Mouse (Mus musculus) forebrain, embryonic 10.5 days (tissue): ENCODE measurements around the gene Gm11020. TPM values are rescaled to one million over a fixed set of nuclear protein-coding genes. Genes with fewer than 3 reads are reported as not detected.
A peak's percentile ranks its signal among the peaks of the same experiment; 100 is the strongest.

Experiments
- DNase-seq: peaks from one replicate; pipeline ENCODE4 v3.0.0-alpha.2; 2017; ENCODE audit warnings: low spot score; ENCODE audit errors: extremely low spot score
- H3K27ac ChIP-seq: fragments of 300-500 bp; sonication (generic); 2 replicates; pipeline ENCODE4 v1.5.1; 2016; ENCODE audit warnings: mild to moderate bottlenecking
- H3K27me3 ChIP-seq: fragments of 300-500 bp; sonication (generic); 2 replicates; pipeline ENCODE4 v1.6.1; 2016; ENCODE audit warnings: mild to moderate bottlenecking; ENCODE audit not compliant: poor library complexity, severe bottlenecking
- H3K36me3 ChIP-seq: fragments of 300-500 bp; sonication (generic); replicated peaks from 2 replicates; pipeline ENCODE4 v1.6.1; 2016; ENCODE audit warnings: mild to moderate bottlenecking, moderate library complexity
- H3K4me1 ChIP-seq: fragments of 300-500 bp; sonication (generic); 2 replicates; pipeline ENCODE4 v1.6.1; 2016
- H3K4me3 ChIP-seq: fragments of 300-500 bp; sonication (generic); 2 replicates; pipeline ENCODE4 v1.5.1; 2016; ENCODE audit warnings: mild to moderate bottlenecking, moderate library complexity
- H3K9me3 ChIP-seq: fragments of 300-500 bp; sonication (generic); 2 replicates; pipeline ENCODE4 v1.6.1; 2016; ENCODE audit warnings: mild to moderate bottlenecking, moderate library complexity
- WGBS: fragments of 180-500 bp; shearing (Covaris S2); methylation state at CpG from one replicate; pipeline ENCODE4 v1.1.7; 2016; 5-methylcytosine and 5-hydroxymethylcytosine counted together
- polyA plus RNA-seq: library from polyadenylated mRNA; unstranded; fragments of >200 nt; fragmentation: Nextera tagmentation; extraction: Ambion mirVana; gene quantifications from 2 replicates; pipeline ENCODE4 v1.2.1, GENCODE M21; 2016

Gm11020 gene
- polyA plus RNA-seq, 1 experiment from 2014 or later, result not detected

- Histone ChIP-seq H3K27me3 (no peaks in the 10 kb centered on the region), H3K27ac (no peak overlapping the region), H3K36me3 (peaks cover 48% of the 10 kb centered on the region), H3K4me1 (peaks cover 13% of the 10 kb centered on the region; the same call in 1 of the 2 replicates), H3K4me3 (no peak overlapping the region), H3K9me3 (no peaks in the 10 kb centered on the region)
- DNase-seq, result no peak
- 90% methylated on average over 5 of the region's 5 CpGs for WGBS
These were observed 27.6 kb downstream of the Gm11020 start for GRCm38 (mm10) chr8:104348971-104349370.

GRCm38 (mm10) chr8:104350047-104350446 is 28.7 kb downstream of the Gm11020 start:
- Histone ChIP-seq H3K27ac (no peak overlapping the region), H3K36me3 (peaks cover 53% of the 10 kb centered on the region), H3K9me3 (no peaks in the 10 kb centered on the region), H3K4me1 (peaks cover 13% of the 10 kb centered on the region; the same call in 1 of the 2 replicates), H3K27me3 (no peaks in the 10 kb centered on the region), H3K4me3 (no peak overlapping the region)
- no peak for DNase-seq
- 83% methylated on average over 13 of the region's 13 CpGs for WGBS

- Histone ChIP-seq H3K27me3 (no peaks in the 10 kb centered on the region), H3K4me3 (no peak overlapping the region), H3K36me3 (peaks cover 42% of the 10 kb centered on the region), H3K9me3 (no peaks in the 10 kb centered on the region), H3K27ac (peak overlapping the region; percentile 40; the same call in 1 of the 2 replicates), H3K4me1 (peaks cover 8% of the 10 kb centered on the region; the same call in 1 of the 2 replicates)
- DNase-seq, result no peak
- 69% methylated on average over 5 of the region's 5 CpGs for WGBS
These were observed 31.8 kb downstream of the Gm11020 start for GRCm38 (mm10) chr8:104353186-104353585.

- H3K27ac ChIP-seq, result no peak overlapping the region
- peaks cover 10% of the 10 kb centered on the region for H3K4me1 ChIP-seq
- no peaks in the 10 kb centered on the region for H3K27me3 ChIP-seq
- no peak overlapping the region for H3K4me3 ChIP-seq
- WGBS, result 95% methylated on average over 10 of the region's 10 CpGs
- no peaks in the 10 kb centered on the region for H3K9me3 ChIP-seq
- peaks cover 42% of the 10 kb centered on the region for H3K36me3 ChIP-seq
- no peak for DNase-seq
These were observed 33.1 kb downstream of the Gm11020 start for GRCm38 (mm10) chr8:104354504-104354903.

GRCm38 (mm10) chr8:104358637-104359036 is 37.3 kb downstream of the Gm11020 start:
- WGBS, result 79% methylated on average over 3 of the region's 3 CpGs
- no peak overlapping the region for H3K27ac ChIP-seq
- H3K4me3 ChIP-seq, result no peak overlapping the region
- no peaks in the 10 kb centered on the region for H3K27me3 ChIP-seq
- H3K4me1 ChIP-seq, result peaks cover 11% of the 10 kb centered on the region
- H3K36me3 ChIP-seq, result peaks cover 33% of the 10 kb centered on the region
- DNase-seq, result no peak
- no peaks in the 10 kb centered on the region for H3K9me3 ChIP-seq

- Histone ChIP-seq H3K27me3 (no peaks in the 10 kb centered on the region), H3K36me3 (peaks cover 21% of the 10 kb centered on the region), H3K4me3 (no peak overlapping the region), H3K9me3 (no peaks in the 10 kb centered on the region), H3K4me1 (peaks cover 11% of the 10 kb centered on the region), H3K27ac (peak overlapping the region; percentile 65)
- DNase-seq, result no peak
- 65% methylated on average over 15 of the region's 15 CpGs for WGBS
These were observed 38.5 kb downstream of the Gm11020 start for GRCm38 (mm10) chr8:104359778-104360456.

GRCm38 (mm10) chr8:104365695-104366094 is 44.3 kb downstream of the Gm11020 start:
- H3K36me3 ChIP-seq, result peaks cover 2% of the 10 kb centered on the region; the same call in 1 of the 2 replicates
- 91% methylated on average over 9 of the region's 9 CpGs for WGBS

GRCm38 (mm10) chr8:104367398-104367797 is 46.0 kb downstream of the Gm11020 start:
- Histone ChIP-seq H3K9me3 (no peaks in the 10 kb centered on the region), H3K4me1 (peaks cover 24% of the 10 kb centered on the region), H3K36me3 (peaks cover 5% of the 10 kb centered on the region; the same call in 1 of the 2 replicates), H3K27ac (0 out of 2 replicates have a peak overlapping the region, but pooled peaks have one; percentile 32), H3K4me3 (no peak overlapping the region), H3K27me3 (no peaks in the 10 kb centered on the region)
- 56% methylated on average over 5 of the region's 5 CpGs for WGBS
- no peak for DNase-seq

More at GRCm38 (mm10) chr8:104365695-104366094, 44.3 kb downstream of the Gm11020 start:
- DNase-seq, result no peak
- Histone ChIP-seq H3K4me1 (peaks cover 24% of the 10 kb centered on the region), H3K4me3 (no peak overlapping the region), H3K27ac (no peak overlapping the region), H3K9me3 (no peaks in the 10 kb centered on the region), H3K27me3 (no peaks in the 10 kb centered on the region)

- peaks cover 2% of the 10 kb centered on the region; the same call in 1 of the 2 replicates for H3K36me3 ChIP-seq
- 86% methylated on average over 12 of the region's 12 CpGs for WGBS
- no peak overlapping the region for H3K27ac ChIP-seq
- no peak for DNase-seq
- H3K27me3 ChIP-seq, result no peaks in the 10 kb centered on the region
- peaks cover 33% of the 10 kb centered on the region for H3K4me1 ChIP-seq
- no peak overlapping the region for H3K4me3 ChIP-seq
- no peaks in the 10 kb centered on the region for H3K9me3 ChIP-seq
These were observed 48.2 kb downstream of the Gm11020 start for GRCm38 (mm10) chr8:104369591-104369990.

GRCm38 (mm10) chr8:104370071-104370470 is 48.7 kb downstream of the Gm11020 start:
- no peaks in the 10 kb centered on the region for H3K27me3 ChIP-seq
- no peak overlapping the region for H3K27ac ChIP-seq
- WGBS, result 93% methylated on average over 6 of the region's 6 CpGs
- DNase-seq, result no peak
- no peak overlapping the region for H3K4me3 ChIP-seq
- no peaks in the 10 kb centered on the region for H3K9me3 ChIP-seq
- H3K4me1 ChIP-seq, result peaks cover 38% of the 10 kb centered on the region
- peaks cover 2% of the 10 kb centered on the region; the same call in 1 of the 2 replicates for H3K36me3 ChIP-seq

GRCm38 (mm10) chr8:104371121-104371520 is 49.8 kb downstream of the Gm11020 start:
- Histone ChIP-seq H3K27me3 (no peaks in the 10 kb centered on the region), H3K27ac (no peak overlapping the region), H3K4me3 (no peak overlapping the region), H3K36me3 (peaks cover 2% of the 10 kb centered on the region; the same call in 1 of the 2 replicates), H3K4me1 (peaks cover 43% of the 10 kb centered on the region), H3K9me3 (no peaks in the 10 kb centered on the region)
- 88% methylated on average over 6 of the region's 6 CpGs for WGBS
- no peak for DNase-seq
